Mouse (Mus musculus) stomach, postnatal 0 days (tissue): ENCODE data around the gene Parp11.

Source experiments
- CTCF ChIP-seq: IDR thresholded peaks from 2 replicates; pipeline ENCODE4 v1.5.1; 2016; ENCODE audit warnings: antibody characterized with exemption, low read depth, mild to moderate bottlenecking, moderate library complexity
- EP300 ChIP-seq: optimal IDR thresholded peaks from 2 replicates; pipeline ENCODE3; 2016; ENCODE audit warnings: antibody characterized with exemption

GRCm38 (mm10) chr6:127521176-127521575 is 74.5 kb downstream of the Parp11 start:
- TF ChIP-seq EP300 (no peak), CTCF (no peak)
